Mouse (Mus musculus) left cerebral cortex, postnatal 10 days (tissue): ENCODE data around the gene Olfr455. TPM values are rescaled to one million over a fixed set of nuclear protein-coding genes. Genes with fewer than 3 reads are reported as not detected.
A peak's percentile ranks its signal among the peaks of the same experiment; 100 is the strongest.

ENCODE experiments used
- DNase-seq, 2 experiments: peaks; one replicate each; pipeline ENCODE4 v3.0.0; 2021 to 2022; ENCODE audit warnings: low spot score in 2 of 2, mixed read lengths in 1 of 2; ENCODE audit errors: extremely low spot score in 1 of 2
- intact Hi-C: fragments of 180-260 bp; cut with DNase I; formaldehyde crosslinking; loops from one replicate; pipeline ENCODE4 v1.15.1; 2025
- total RNA-seq, 2 experiments: library from RNA; stranded (reverse); gene quantifications; 2 replicates each; pipeline ENCODE4 v1.2.3; 2021

Olfr455 gene
- total RNA-seq, result not detected

DNA sequence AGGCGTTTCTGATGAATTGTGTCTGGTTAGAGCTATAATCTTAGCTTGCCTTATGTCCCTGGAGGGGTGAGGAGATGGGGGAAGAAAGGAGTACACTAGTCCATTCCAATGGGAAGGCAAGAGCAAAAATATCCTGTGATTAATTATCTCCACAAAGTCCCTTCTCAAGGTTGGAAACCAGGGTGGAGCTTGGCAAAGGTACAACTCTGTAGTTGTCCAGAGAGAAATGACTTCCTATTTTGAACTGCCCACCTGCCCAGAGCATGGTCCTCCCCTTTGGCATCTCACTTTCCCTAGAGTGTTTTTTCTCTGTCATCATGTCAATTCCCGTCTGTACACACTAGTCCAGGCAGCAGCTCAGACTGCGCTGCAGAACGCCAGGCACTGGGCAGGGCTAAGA is at the start of gene Olfr455:
Gene Olfr455 (minus strand): TSS at position 127 of the 400 bp plus-strand sequence.
- intact Hi-C loops, result no loop called here

DNA sequence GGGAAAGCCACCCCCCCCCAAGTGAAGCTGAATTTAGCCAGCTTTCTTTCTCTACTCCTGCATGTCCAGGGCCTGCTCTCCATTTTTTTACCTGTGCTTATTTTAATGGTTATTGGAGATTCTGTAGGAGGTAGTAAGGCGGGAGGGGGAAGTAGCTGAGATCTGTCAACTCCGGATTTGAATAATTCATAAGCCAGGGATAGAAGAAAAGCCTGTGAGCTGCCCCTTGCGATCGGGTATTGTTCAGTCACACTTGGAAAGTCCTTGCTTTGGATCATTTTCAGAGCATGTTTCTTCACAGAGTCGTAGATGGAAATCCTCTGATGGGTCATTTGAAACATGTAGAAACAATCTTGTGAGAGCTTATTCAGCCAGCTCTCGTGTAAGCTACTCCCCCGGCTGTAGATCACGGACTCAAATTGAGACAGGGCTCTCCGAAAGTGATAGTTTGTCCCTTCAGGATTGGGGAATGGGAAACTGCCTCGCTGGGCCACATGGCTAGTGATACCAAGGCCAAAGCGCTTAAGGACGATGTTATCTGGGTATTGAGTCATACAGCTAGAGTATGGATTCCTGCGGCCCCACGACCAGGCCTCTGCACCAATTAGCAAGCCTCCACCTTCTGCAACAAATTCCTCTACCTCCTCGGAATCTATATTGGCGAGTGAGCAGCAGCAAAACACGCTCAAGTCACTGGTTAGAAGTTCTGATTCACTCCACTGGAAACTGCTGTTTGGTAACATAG is 45.9 kb upstream of the Olfr455 start:
- intact Hi-C loops, result no loop called here
- DNase-seq, result no peak

More for the DNA sequence above, at the start of gene Olfr455:
- DNase-seq, result no peak

GRCm38 (mm10) chr6:42586569-42586968 is 39.2 kb upstream of the Olfr455 start:
- intact Hi-C loops, result loop anchor here (10.0 kb wide), 1 partner anchor 212 kb away; the partner anchor contains the start of gene Epha1
- DNase-seq, result no peak

DNA sequence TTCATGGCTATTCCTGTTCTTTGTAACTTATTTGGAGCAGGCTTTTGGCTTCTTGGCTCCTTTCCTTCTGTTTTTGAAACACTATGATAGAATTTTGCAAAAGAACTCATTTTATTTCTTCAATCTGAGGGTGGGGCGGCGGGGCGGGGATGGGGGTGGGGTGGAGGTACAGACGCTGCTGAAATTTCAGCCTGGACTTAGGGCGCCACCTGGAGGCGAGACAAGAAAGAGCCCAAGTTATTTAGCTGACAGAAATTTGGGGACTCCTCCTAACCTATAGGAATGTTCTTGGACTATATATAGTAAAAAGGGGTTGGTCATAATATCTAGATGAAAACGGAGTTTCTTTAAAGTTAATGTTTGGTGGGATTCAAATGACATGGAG is 36.1 kb upstream of the Olfr455 start:
- intact Hi-C loops, result loop anchor here (2.0 to 10.0 kb wide), 4 partner anchors 209 to 981 kb away; partner anchors contain the start of genes Epha1 and Fam131b
- DNase-seq, result peak; percentile 27 to 66

DNA sequence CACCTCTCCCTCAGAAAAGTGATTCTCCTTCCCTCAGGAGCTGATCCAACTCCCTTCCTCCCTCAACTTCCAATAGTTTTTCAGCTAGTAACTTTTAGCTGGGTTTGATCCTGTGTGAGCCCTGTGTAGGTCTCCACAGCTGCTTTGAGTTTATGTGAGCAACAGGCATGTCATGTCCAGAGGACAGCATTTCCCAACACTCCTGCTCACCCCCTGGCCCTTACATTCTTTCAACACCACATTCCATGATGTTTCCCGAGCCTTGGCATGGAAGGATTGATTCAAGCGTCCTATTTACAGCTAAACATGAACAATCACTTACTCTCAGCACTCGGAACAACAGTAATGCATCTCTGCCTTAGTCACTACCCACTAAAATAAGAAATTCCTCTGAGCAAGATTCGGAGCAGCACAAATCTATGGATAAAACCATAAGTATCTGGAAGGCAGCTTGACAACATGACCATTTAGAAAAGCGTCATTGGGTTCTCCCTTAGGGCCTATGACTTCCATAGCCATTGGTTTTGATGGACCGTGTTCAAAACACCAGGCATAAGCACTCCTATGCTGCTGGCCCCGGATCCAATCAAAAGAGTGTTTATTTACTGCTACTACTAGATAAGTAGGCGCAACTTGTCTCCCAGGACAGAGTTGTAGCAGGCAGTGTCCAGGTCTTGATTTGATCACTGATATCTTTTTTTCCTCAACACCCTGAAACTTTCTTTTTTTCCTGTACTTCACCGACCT is 35.5 kb upstream of the Olfr455 start:
- DNase-seq, result no peak
- intact Hi-C loops, result loop anchor here (2.0 to 10.0 kb wide), 4 partner anchors 208 to 981 kb away; partner anchors contain the start of genes Epha1 and Fam131b

- no peak for DNase-seq
- intact Hi-C loops, result no loop called here
These were observed 31.3 kb upstream of the Olfr455 start for GRCm38 (mm10) chr6:42578678-42579077.

DNA sequence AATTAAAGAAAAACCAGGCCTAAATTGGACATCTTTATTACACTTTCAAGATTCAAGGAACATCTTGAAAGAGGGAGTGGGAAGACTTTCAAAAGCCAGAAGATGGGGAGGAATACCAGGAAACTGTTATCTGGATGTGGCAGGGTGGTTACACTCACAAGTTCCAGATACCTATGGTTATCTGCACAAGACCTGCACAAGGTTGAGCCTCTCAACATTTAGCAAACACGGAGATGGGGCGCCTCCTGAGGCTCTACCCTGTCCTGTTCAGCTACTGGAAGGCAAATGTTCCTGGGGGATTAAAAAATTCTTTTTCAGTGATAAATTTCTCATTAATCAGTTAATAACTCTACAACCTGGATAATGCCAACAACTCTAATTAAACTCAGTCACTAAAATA is 30.0 kb upstream of the Olfr455 start:
- intact Hi-C loops, result no loop called here
- no peak for DNase-seq

GRCm38 (mm10) chr6:42568205-42568604 is 20.8 kb upstream of the Olfr455 start:
- no peak for DNase-seq
- intact Hi-C loops, result no loop called here

DNA sequence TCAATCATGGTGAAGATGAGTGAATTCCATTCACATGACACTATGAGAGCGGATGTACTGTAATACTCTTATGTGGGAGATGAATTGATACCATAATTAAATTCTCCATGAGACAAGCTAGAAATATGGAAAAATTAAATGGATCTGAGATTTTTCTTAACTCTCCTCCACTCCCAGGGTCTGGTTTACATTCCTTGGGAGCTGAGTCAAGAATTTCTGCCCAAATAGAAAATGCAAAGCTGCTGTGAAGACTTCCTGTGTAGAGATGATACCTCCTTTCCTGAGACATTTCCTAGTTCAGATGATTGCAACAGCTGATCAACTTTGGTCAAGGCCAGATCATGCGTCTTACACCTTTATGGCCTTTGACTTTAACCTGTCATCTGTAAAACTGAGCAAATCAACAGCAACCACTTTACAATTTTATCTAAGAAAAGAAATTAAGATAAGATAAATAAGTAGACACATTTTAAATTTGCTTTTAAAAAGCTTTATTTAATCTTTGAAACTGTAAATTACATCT is 18.8 kb upstream of the Olfr455 start:
- DNase-seq, result no peak
- intact Hi-C loops, result no loop called here

- intact Hi-C loops, result no loop called here
- no peak for DNase-seq
These were observed 14.9 kb upstream of the Olfr455 start for GRCm38 (mm10) chr6:42562280-42562679.

GRCm38 (mm10) chr6:42560885-42561284 is 13.5 kb upstream of the Olfr455 start:
- intact Hi-C loops, result no loop called here
- DNase-seq, result no peak

GRCm38 (mm10) chr6:42558641-42559040 is 11.3 kb upstream of the Olfr455 start:
- intact Hi-C loops, result no loop called here

DNA sequence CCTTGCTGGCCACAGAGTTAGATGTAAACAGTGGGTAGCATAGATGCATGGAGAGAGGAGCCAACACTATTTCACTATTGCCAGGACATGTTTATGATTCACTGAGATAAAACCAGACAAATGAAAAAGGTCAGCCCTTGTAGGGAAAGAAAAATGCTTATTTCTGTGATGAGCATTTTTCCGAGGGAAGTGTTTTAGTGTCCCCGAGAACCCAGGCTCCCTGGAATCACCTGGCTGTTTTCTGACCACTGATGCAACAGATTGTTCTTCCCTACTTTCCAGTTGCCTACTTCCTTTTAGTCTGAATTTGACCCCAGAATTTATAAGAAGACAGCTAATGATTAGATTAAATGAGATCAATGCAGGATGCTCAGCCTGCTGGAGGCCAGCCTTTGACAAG is 1.2 kb downstream of the Olfr455 start:
- intact Hi-C loops, result no loop called here
- DNase-seq, result no peak

More at GRCm38 (mm10) chr6:42558641-42559040, 11.3 kb upstream of the Olfr455 start:
- no peak for DNase-seq

DNA sequence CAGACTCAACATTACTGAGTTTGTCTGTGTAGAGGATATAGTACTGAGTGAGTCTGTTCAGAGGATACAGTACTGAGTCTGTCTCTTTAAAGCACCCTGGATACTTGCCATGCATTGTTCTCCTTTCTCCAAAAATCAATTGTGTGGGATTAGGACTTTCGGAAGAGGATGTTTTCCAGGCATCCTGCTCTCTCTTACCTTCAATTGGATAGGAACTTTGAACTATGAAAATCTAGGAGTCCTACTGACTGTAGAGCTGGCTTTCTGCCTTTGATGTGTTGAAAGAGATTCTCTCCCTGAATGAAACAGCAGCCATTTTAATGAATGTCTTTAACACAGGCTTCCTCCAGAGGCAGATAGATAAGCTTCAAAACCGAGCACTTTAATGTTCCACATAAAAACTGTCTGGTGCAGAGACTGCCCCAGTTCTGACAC is 1.9 kb downstream of the Olfr455 start:
- DNase-seq, result no peak
- intact Hi-C loops, result no loop called here

DNA sequence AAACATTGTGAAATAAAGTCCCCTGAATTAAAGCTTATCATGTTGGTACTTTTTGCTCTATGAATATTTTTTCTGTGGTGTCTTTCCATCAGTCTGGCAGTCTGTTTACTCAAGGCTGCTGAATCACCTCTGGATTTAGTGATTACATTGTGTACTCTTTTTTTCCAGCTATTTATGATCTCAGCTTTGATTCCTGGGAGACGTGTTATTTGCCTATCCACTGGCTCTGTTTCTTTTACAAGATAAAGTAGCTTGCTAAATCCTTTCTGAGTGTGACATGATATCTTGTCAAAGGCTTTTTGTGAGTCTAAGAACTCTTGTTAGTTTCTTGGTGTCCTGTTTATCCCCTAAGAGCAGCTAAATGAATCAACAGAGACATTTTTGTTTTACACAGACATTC is 2.5 kb downstream of the Olfr455 start:
- intact Hi-C loops, result no loop called here
- no peak for DNase-seq

DNA sequence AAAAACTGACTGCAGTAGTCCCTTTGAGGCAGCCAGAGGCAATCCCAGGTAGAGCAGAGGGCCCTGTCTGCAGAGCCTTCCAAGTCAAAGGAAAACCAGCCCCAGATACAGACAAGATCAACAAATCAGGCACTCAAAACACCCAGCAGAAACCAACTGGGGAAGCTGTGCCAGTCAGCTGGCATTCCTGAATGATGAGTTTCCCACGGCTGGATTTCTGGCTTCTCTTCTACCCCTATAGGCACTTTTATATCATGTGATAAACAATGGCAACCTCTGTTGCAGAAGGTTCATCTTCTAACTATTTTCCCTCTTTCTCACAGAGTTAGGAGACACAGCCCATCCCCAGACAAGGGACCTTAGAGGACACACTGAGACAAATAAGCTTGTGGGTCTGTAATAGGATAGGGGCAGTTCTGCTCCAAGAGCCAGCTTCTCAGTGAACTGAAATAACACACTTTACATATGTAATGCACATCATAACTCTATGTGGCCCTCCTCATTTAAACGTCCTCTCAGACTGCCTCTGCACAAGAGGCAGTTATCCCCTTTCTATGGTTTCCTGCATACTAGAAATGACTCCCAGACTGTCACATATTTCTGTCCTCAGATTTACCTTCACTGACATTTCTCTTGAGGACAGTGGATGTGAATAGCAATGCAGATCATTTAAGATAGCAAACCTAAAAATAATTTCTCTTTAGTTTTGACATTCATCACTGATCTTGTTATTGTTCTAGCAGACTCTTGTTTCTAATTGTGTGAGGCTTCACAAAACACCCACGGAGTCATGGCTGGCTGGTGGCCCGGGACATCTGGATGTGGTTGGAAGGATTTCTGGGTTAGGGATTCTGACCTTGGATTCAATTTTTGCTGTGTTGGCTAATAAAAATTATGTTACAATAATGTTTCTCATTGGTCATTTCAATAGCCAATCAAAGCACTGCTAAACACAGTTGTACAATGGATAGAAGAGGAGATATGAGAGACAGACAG is 5.1 kb downstream of the Olfr455 start:
- intact Hi-C loops, result no loop called here
- DNase-seq, result peak in 1 of 2 experiments; percentile 25

DNA sequence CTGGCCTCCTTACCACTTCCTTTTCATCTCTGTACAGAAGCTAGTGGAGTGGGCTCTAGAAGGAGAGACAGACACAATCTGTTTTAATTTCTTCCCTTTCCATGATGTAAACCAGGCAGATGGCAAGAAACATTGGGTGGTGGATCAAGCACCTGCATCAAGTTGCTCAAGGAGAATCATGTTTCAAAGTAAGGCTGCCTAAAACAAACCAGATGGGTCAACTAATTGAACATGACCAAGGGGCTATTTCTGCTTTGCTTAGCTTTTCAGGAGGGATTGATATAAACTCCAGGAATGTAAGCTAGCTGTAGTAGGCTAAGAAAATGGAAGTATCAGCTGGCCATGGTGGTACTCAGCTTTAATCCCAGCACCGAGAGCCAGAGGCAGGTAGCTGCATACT is 6.7 kb downstream of the Olfr455 start:
- DNase-seq, result no peak
- intact Hi-C loops, result no loop called here

- DNase-seq, result no peak
- intact Hi-C loops, result no loop called here
These were observed 7.7 kb downstream of the Olfr455 start for GRCm38 (mm10) chr6:42539711-42540110.

- intact Hi-C loops, result no loop called here
- DNase-seq, result no peak
These were observed 33.9 kb downstream of the Olfr455 start for GRCm38 (mm10) chr6:42513461-42513860.
